In genomic region chr1:194607406-194608261, GRCm38 (mm10) we compare ENCODE assay signal across 14 mouse cellular contexts. TPM values are rescaled to one million over a fixed set of nuclear protein-coding genes. Genes with fewer than 3 reads are reported as not detected.
DNase-seq lines count a peak whose midpoint lies in the region; ATAC-seq and TF ChIP-seq lines count a peak whose summit lies in the region.
"Had no signal": no experiment of that assay in that cellular context is flagged by ENCODE, and none has a peak within 500 bp of the region (broad histone marks: within the 10 kb centered on the region; RNA-seq: fewer than 3 reads in every experiment).

No protein-coding gene starts in this region.

- H3K4me1 ChIP-seq in cerebellum, adult 2 months (ENCODE audit: control insufficient read depth, insufficient read depth, low read length): peaks cover 3% of the 10 kb centered on the region; the same call in 1 of the 2 replicates
- H3K4me1 ChIP-seq in intestine, postnatal 0 days (replicated peaks; ENCODE audit: control insufficient read depth, insufficient read depth, low read length): no peaks in the 10 kb centered on the region
- peaks cover 6% of the 10 kb centered on the region for H3K4me1 ChIP-seq in intestine, embryonic 15.5 days (replicated peaks)
- H3K4me1 ChIP-seq: hindbrain, embryonic 15.5 days had no signal

- no peak for ATAC-seq in intestine, postnatal 0 days
- ATAC-seq in intestine, embryonic 15.5 days: no peak
- no peak for ATAC-seq in erythroblast, adult 5-6 weeks (replicated peaks; ENCODE audit: low FRiP score, poor library complexity, severe bottlenecking)

- no peak overlapping the region for H3K9ac ChIP-seq in intestine, postnatal 0 days (ENCODE audit: low read depth, low read length)
- no peak overlapping the region for H3K9ac ChIP-seq in intestine, embryonic 15.5 days
- H3K9ac ChIP-seq: heart, embryonic 12.5 days; hindbrain, embryonic 15.5 days had no signal

- WGBS in cerebellum, adult 2 months: 49% methylated on average over 5 of the region's 5 CpGs
- 50% methylated on average over 5 of the region's 5 CpGs for WGBS in intestine, postnatal 0 days
- WGBS in intestine, embryonic 15.5 days: 57% methylated on average over 5 of the region's 5 CpGs

- TF ChIP-seq CTCF in cerebellum, adult 2 months (IDR thresholded peaks at IDR 0.05; ENCODE audit: borderline replicate concordance, insufficient read depth, low read depth, low read length): peak; percentile 43; the same call in 1 of the 2 replicates
- TF ChIP-seq CTCF in intestine, postnatal 0 days (IDR thresholded peaks at IDR 0.05; ENCODE audit: low read depth): peak; percentile 61

- H3K36me3 ChIP-seq in intestine, postnatal 0 days (ENCODE audit: control insufficient read depth, insufficient read depth): no peaks in the 10 kb centered on the region
- no peaks in the 10 kb centered on the region for H3K36me3 ChIP-seq in intestine, embryonic 15.5 days
- H3K36me3 ChIP-seq: heart, embryonic 12.5 days; hindbrain, embryonic 15.5 days had no signal

- no peaks in the 10 kb centered on the region for H3K9me3 ChIP-seq in intestine, postnatal 0 days (ENCODE audit: control insufficient read depth)
- no peaks in the 10 kb centered on the region for H3K9me3 ChIP-seq in intestine, embryonic 15.5 days
- H3K9me3 ChIP-seq: hindbrain, embryonic 15.5 days had no signal

- no peak overlapping the region for H3K27ac ChIP-seq in cerebellum, adult 2 months (ENCODE audit: insufficient read depth, low read length)
- no peak overlapping the region for H3K27ac ChIP-seq in intestine, postnatal 0 days (ENCODE audit: low read depth, low read length)
- H3K27ac ChIP-seq in intestine, embryonic 15.5 days: no peak overlapping the region
- H3K27ac ChIP-seq: hindbrain, embryonic 15.5 days had no signal

- no peaks in the 10 kb centered on the region for H3K27me3 ChIP-seq in cerebellum, adult 2 months (ENCODE audit: control insufficient read depth, insufficient read depth, low read length)
- no peaks in the 10 kb centered on the region for H3K27me3 ChIP-seq in intestine, postnatal 0 days (replicated peaks; ENCODE audit: control insufficient read depth, insufficient read depth, low read length)
- H3K27me3 ChIP-seq in intestine, embryonic 15.5 days (replicated peaks): no peaks in the 10 kb centered on the region
- H3K27me3 ChIP-seq: heart, embryonic 12.5 days; hindbrain, embryonic 15.5 days had no signal

- no peak overlapping the region for H3K4me2 ChIP-seq in intestine, postnatal 0 days (replicated peaks; ENCODE audit: low read depth)
- H3K4me2 ChIP-seq in intestine, embryonic 15.5 days (replicated peaks): no peak overlapping the region
- H3K4me2 ChIP-seq: heart, embryonic 12.5 days; hindbrain, embryonic 15.5 days had no signal

- H3K4me3 ChIP-seq in cerebellum, adult 2 months (replicated peaks; ENCODE audit: insufficient read depth, low read depth, low read length): no peak overlapping the region
- no peak overlapping the region for H3K4me3 ChIP-seq in intestine, postnatal 0 days (ENCODE audit: low read depth, low read length)
- no peak overlapping the region for H3K4me3 ChIP-seq in intestine, embryonic 15.5 days (replicated peaks)
- H3K4me3 ChIP-seq: erythroblast, embryonic 14.5 days; heart, embryonic 12.5 days; hindbrain, embryonic 15.5 days had no signal

- TF ChIP-seq POLR2A in cerebellum, adult 2 months (IDR thresholded peaks at IDR 0.05; ENCODE audit: borderline replicate concordance, insufficient read depth, low read length): no peak

- peak in 1 of 2 experiments; percentile 16 for DNase-seq in cerebellum, adult 2 months
- DNase-seq in cerebellum, adult 18-20 months: no peak
- DNase-seq in retina, embryonic 14.5 days (ENCODE audit: low spot score): peak; percentile 36
- DNase-seq in retina, postnatal 1 day: no peak
- DNase-seq in urinary bladder, adult 18-20 months (ENCODE audit: low spot score in 2 of 2): no peak
- DNase-seq: kidney, postnatal 10 days; lung, postnatal 14 days; midbrain, embryonic 14.5 days had no signal

RNA-seq across cellular contexts. Expression of gene Plxna2, which starts 10.4 kb away (rescaled TPM):
- polyA plus RNA-seq in cerebellum, adult 2 months (2012; rRNA removed): 18.0 and 20.7 TPM in 2 replicates
- polyA plus RNA-seq in intestine, postnatal 0 days (2015; fragmentation: Nextera tagmentation; extraction: Ambion mirVana): 4.1 and 4.6 TPM in 2 replicates
- polyA plus RNA-seq in intestine, embryonic 15.5 days (2015; fragmentation: Nextera tagmentation; extraction: Ambion mirVana): 5.6 and 5.9 TPM in 2 replicates
- total RNA-seq in erythroblast, adult 5-6 weeks (2015; ENCODE audit: low replicate concordance): 1.3 TPM in 1 of 2 replicates, not detected in the other
- total RNA-seq in erythroblast, adult 5-6 weeks (2017; ENCODE audit: low replicate concordance): 0.09 TPM in 1 of 2 replicates, not detected in the other
